Mouse (Mus musculus): ENCODE data around the gene Samd10. TPM values are rescaled to one million over a fixed set of nuclear protein-coding genes. Genes with fewer than 3 reads are reported as not detected.
A peak's percentile ranks its signal among the peaks of the same experiment; 100 is the strongest.

Samd10 gene
- polyA plus RNA-seq (2015; fragmentation: Nextera tagmentation; extraction: Ambion mirVana) = 24.6 and 26.3 TPM in 2 replicates

- Histone ChIP-seq H3K9me3 (replicated peaks) (no peaks in the 10 kb centered on the region), H3K4me1 (peaks cover 48% of the 10 kb centered on the region), H3K4me2 (peak within 1 kb of the TSS; percentile 96), H3K9ac (peak within 1 kb of the TSS; percentile 93), H3K4me3 (replicated peaks) (peak within 1 kb of the TSS; percentile 78), H3K36me3 (0 out of 2 replicates have a peak, but pooled peaks cover 7% of the 10 kb centered on the region), H3K27ac (peak within 1 kb of the TSS; percentile 92), H3K27me3 (no peaks in the 10 kb centered on the region; the same call in 1 of the 2 replicates)
- ATAC-seq (replicated peaks; ENCODE audit: low FRiP score) = peak; percentile 33
- 2% methylated on average over 71 of the region's 71 CpGs for WGBS
These were observed at the start of gene Samd10 for GRCm38 (mm10) chr2:181598454-181599351. Gene Samd10, minus strand, starts transcription at chr2:181599212.

GRCm38 (mm10) chr2:181646626-181647472, 47.8 kb upstream of the Samd10 start:
- Histone ChIP-seq H3K36me3 (peaks cover 100% of the 10 kb centered on the region), H3K27me3 (no peaks in the 10 kb centered on the region), H3K9ac (no peak overlapping the region), H3K4me1 (no peaks in the 10 kb centered on the region), H3K9me3 (replicated peaks) (no peaks in the 10 kb centered on the region), H3K4me3 (replicated peaks) (no peak overlapping the region), H3K27ac (no peak overlapping the region), H3K4me2 (no peak overlapping the region)
- WGBS = 76% methylated on average over 6 of the region's 6 CpGs
- no peak for ATAC-seq (replicated peaks; ENCODE audit: low FRiP score)

GRCm38 (mm10) chr2:181645666-181646065, 46.7 kb upstream of the Samd10 start:
- 92% methylated on average over 3 of the region's 3 CpGs for WGBS
- ATAC-seq (replicated peaks; ENCODE audit: low FRiP score) = no peak
- Histone ChIP-seq H3K9ac (no peak overlapping the region), H3K4me3 (replicated peaks) (no peak overlapping the region), H3K27ac (no peak overlapping the region), H3K9me3 (replicated peaks) (no peaks in the 10 kb centered on the region), H3K4me2 (no peak overlapping the region), H3K4me1 (no peaks in the 10 kb centered on the region), H3K27me3 (no peaks in the 10 kb centered on the region), H3K36me3 (peaks cover 100% of the 10 kb centered on the region)

- Histone ChIP-seq H3K27ac (no peak overlapping the region), H3K4me1 (no peaks in the 10 kb centered on the region), H3K9me3 (replicated peaks) (no peaks in the 10 kb centered on the region), H3K4me2 (no peak overlapping the region), H3K36me3 (peaks cover 99% of the 10 kb centered on the region), H3K27me3 (no peaks in the 10 kb centered on the region), H3K9ac (no peak overlapping the region), H3K4me3 (replicated peaks) (no peak overlapping the region)
- WGBS = 93% methylated on average over 2 of the region's 2 CpGs
- ATAC-seq (replicated peaks; ENCODE audit: low FRiP score) = no peak
These were observed 45.3 kb upstream of the Samd10 start for GRCm38 (mm10) chr2:181644361-181644760.

- WGBS = 91% methylated on average over 3 of the region's 3 CpGs
- Histone ChIP-seq H3K9ac (no peak overlapping the region), H3K36me3 (peaks cover 85% of the 10 kb centered on the region)
These were observed 36.9 kb upstream of the Samd10 start for GRCm38 (mm10) chr2:181635865-181636264.

GRCm38 (mm10) chr2:181632624-181633023, 33.6 kb upstream of the Samd10 start:
- Histone ChIP-seq H3K4me1 (no peaks in the 10 kb centered on the region), H3K4me2 (no peak overlapping the region), H3K27ac (no peak overlapping the region), H3K4me3 (replicated peaks) (no peak overlapping the region), H3K9ac (no peak overlapping the region), H3K27me3 (no peaks in the 10 kb centered on the region), H3K9me3 (replicated peaks) (no peaks in the 10 kb centered on the region), H3K36me3 (peaks cover 73% of the 10 kb centered on the region)
- ATAC-seq (replicated peaks; ENCODE audit: low FRiP score) = no peak
- 92% methylated on average over 6 of the region's 6 CpGs for WGBS

More at GRCm38 (mm10) chr2:181635865-181636264, 36.9 kb upstream of the Samd10 start:
- Histone ChIP-seq H3K4me2 (no peak overlapping the region), H3K4me3 (replicated peaks) (no peak overlapping the region), H3K4me1 (no peaks in the 10 kb centered on the region), H3K27ac (no peak overlapping the region), H3K9me3 (replicated peaks) (no peaks in the 10 kb centered on the region), H3K27me3 (no peaks in the 10 kb centered on the region)
- ATAC-seq (replicated peaks; ENCODE audit: low FRiP score) = no peak

GRCm38 (mm10) chr2:181628471-181628870, 29.5 kb upstream of the Samd10 start:
- no peak overlapping the region for H3K4me2 ChIP-seq
- H3K9ac ChIP-seq = no peak overlapping the region
- no peaks in the 10 kb centered on the region for H3K27me3 ChIP-seq
- H3K36me3 ChIP-seq = peaks cover 71% of the 10 kb centered on the region
- no peak for ATAC-seq (replicated peaks; ENCODE audit: low FRiP score)
- no peak overlapping the region for H3K4me3 ChIP-seq (replicated peaks)
- no peaks in the 10 kb centered on the region for H3K9me3 ChIP-seq (replicated peaks)
- H3K4me1 ChIP-seq = no peaks in the 10 kb centered on the region
- no peak overlapping the region for H3K27ac ChIP-seq

GRCm38 (mm10) chr2:181623401-181623800, 24.4 kb upstream of the Samd10 start:
- H3K9me3 ChIP-seq (replicated peaks) = no peaks in the 10 kb centered on the region
- no peak overlapping the region for H3K4me3 ChIP-seq (replicated peaks)
- no peaks in the 10 kb centered on the region for H3K4me1 ChIP-seq
- H3K27ac ChIP-seq = no peak overlapping the region
- H3K27me3 ChIP-seq = no peaks in the 10 kb centered on the region
- peaks cover 84% of the 10 kb centered on the region for H3K36me3 ChIP-seq
- no peak overlapping the region for H3K9ac ChIP-seq
- H3K4me2 ChIP-seq = no peak overlapping the region
- no peak for ATAC-seq (replicated peaks; ENCODE audit: low FRiP score)

- Histone ChIP-seq H3K4me3 (replicated peaks) (no peak overlapping the region), H3K36me3 (peaks cover 68% of the 10 kb centered on the region)
These were observed 19.9 kb upstream of the Samd10 start for GRCm38 (mm10) chr2:181618761-181619495.

GRCm38 (mm10) chr2:181602367-181602766, 3.4 kb upstream of the Samd10 start:
- H3K36me3 ChIP-seq = 0 out of 2 replicates have a peak, but pooled peaks cover 3% of the 10 kb centered on the region
- H3K4me3 ChIP-seq (replicated peaks) = peak overlapping the region; percentile 96
- ATAC-seq (replicated peaks; ENCODE audit: low FRiP score) = no peak
- no peaks in the 10 kb centered on the region; the same call in 1 of the 2 replicates for H3K27me3 ChIP-seq
- no peaks in the 10 kb centered on the region for H3K9me3 ChIP-seq (replicated peaks)
- whole genome bisulfite sequencing = 78% methylated on average over 4 of the region's 4 CpGs
- peak overlapping the region; percentile 81 for H3K4me2 ChIP-seq
- peaks cover 43% of the 10 kb centered on the region for H3K4me1 ChIP-seq
- H3K9ac ChIP-seq = no peak overlapping the region
- H3K27ac ChIP-seq = no peak overlapping the region

More at GRCm38 (mm10) chr2:181618761-181619495, 19.9 kb upstream of the Samd10 start:
- 87% methylated on average over 5 of the region's 5 CpGs for WGBS
- no peak overlapping the region for H3K4me2 ChIP-seq
- no peaks in the 10 kb centered on the region for H3K9me3 ChIP-seq (replicated peaks)
- no peak overlapping the region for H3K27ac ChIP-seq
- H3K4me1 ChIP-seq = no peaks in the 10 kb centered on the region
- H3K9ac ChIP-seq = no peak overlapping the region
- H3K27me3 ChIP-seq = no peaks in the 10 kb centered on the region
- ATAC-seq (replicated peaks; ENCODE audit: low FRiP score) = no peak

- peak overlapping the region; percentile 81 for H3K4me2 ChIP-seq
- H3K4me1 ChIP-seq = peaks cover 48% of the 10 kb centered on the region
- no peak for ATAC-seq (replicated peaks; ENCODE audit: low FRiP score)
- no peak overlapping the region; the same call in 1 of the 2 replicates for H3K27ac ChIP-seq
- peak overlapping the region; percentile 96 for H3K4me3 ChIP-seq (replicated peaks)
- peak overlapping the region; percentile 93 for H3K9ac ChIP-seq
- H3K27me3 ChIP-seq = no peaks in the 10 kb centered on the region; the same call in 1 of the 2 replicates
- WGBS = 27% methylated on average over 10 of the region's 10 CpGs
- H3K9me3 ChIP-seq (replicated peaks) = no peaks in the 10 kb centered on the region
- H3K36me3 ChIP-seq = 0 out of 2 replicates have a peak, but pooled peaks cover 3% of the 10 kb centered on the region
These were observed 2.7 kb upstream of the Samd10 start for GRCm38 (mm10) chr2:181601751-181602145.

All from kidney, embryonic 15.5 days (tissue).